23 mouse cellular contexts compared by ENCODE assay signal in the genomic region with DNA sequence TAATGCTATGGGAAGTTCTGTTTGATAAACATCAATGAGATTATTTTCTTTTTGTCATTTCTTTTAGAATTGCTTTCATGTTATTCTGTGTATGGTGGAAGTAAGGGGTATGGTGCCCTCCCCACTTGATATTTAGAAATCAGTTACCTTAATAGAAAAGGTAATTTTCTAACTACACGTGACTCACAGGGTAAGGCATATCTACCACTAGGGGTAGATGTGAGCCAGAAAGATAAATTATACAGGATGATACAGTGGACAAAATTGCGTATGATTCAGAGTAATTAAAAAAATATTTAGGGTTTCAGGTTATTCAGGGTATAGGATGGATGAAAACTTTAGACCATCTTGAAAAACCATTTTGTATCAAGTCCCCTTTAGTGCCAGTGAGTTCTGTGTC. TPM values are rescaled to one million over a fixed set of nuclear protein-coding genes. Genes with fewer than 3 reads are reported as not detected.
"Had no signal": no experiment of that assay in that cellular context is flagged by ENCODE, and none has a peak within 500 bp of the region (broad histone marks: within the 10 kb centered on the region; RNA-seq: fewer than 3 reads in every experiment).

No protein-coding gene starts in this region.

- H3K36me3 ChIP-seq: intestine, embryonic 15.5 days; liver, embryonic 13.5 days; midbrain, embryonic 10.5 days; midbrain, embryonic 13.5 days had no signal

- H3K4me3 ChIP-seq: intestine, embryonic 15.5 days; liver, embryonic 13.5 days; megakaryocyte, embryonic 14.5 days; midbrain, embryonic 10.5 days; midbrain, embryonic 13.5 days had no signal

- H3K9me3 ChIP-seq: intestine, embryonic 15.5 days; liver, embryonic 13.5 days; megakaryocyte, embryonic 14.5 days; midbrain, embryonic 10.5 days; midbrain, embryonic 13.5 days had no signal

- H3K27me3 ChIP-seq: intestine, embryonic 15.5 days; liver, embryonic 13.5 days; midbrain, embryonic 13.5 days had no signal

- H3K4me2 ChIP-seq: intestine, embryonic 15.5 days; liver, embryonic 13.5 days; midbrain, embryonic 13.5 days had no signal

- H3K9ac ChIP-seq: intestine, embryonic 15.5 days; liver, embryonic 13.5 days; midbrain, embryonic 13.5 days had no signal

- H3K4me1 ChIP-seq: intestine, embryonic 15.5 days; liver, embryonic 13.5 days; megakaryocyte, embryonic 14.5 days; midbrain, embryonic 10.5 days; midbrain, embryonic 13.5 days had no signal

- DNase-seq: kidney, adult 11 months; kidney, adult 9 months; kidney, postnatal 25 days; liver, embryonic 13.5 days; lung, adult 2 months; thymus, adult 2 months; thymus, postnatal 25 days had no signal

- ATAC-seq: intestine, embryonic 15.5 days; midbrain, embryonic 13.5 days had no signal

- H3K27ac ChIP-seq: intestine, embryonic 15.5 days; liver, embryonic 13.5 days; midbrain, embryonic 10.5 days; midbrain, embryonic 13.5 days had no signal

RNA-seq across cellular contexts. Expression of gene D130052B06Rik, which starts 50.3 kb away (rescaled TPM):
- total RNA-seq: layer of hippocampus, postnatal 14 days; left cerebral cortex, postnatal 10 days; left cerebral cortex, postnatal 36 days; liver, adult 2 months had no signal
- polyA plus RNA-seq: intestine, embryonic 15.5 days; kidney, embryonic 16.5 days; large intestine, adult 2 months; liver, adult 2 months; liver, embryonic 13.5 days; liver, embryonic 16.5 days; lung, adult 2 months; lung, embryonic 16.5 days; midbrain, embryonic 13.5 days; neural tube, embryonic 14.5 days; small intestine, adult 2 months; spleen, adult 2 months; stomach, embryonic 16.5 days had no signal
